Mouse (Mus musculus): ENCODE results near the gene Slc1a7.

- TF ChIP-seq MAFK (IDR thresholded peaks at IDR 0.05; ENCODE audit: insufficient read depth, low read depth, low read length): no peak
- no peak for TF ChIP-seq HCFC1 (IDR thresholded peaks at IDR 0.05; ENCODE audit: borderline replicate concordance, insufficient read depth, low read length)
Observed at GRCm38 (mm10) chr4:108015067-108015765, 47.1 kb downstream of the Slc1a7 start.
